Mouse (Mus musculus) thymus, postnatal 36 days (tissue): ENCODE measurements around the gene Fam20b.

Experiments used
- DNase-seq, 2 experiments: peaks; one replicate each; pipeline ENCODE4 v3.0.0; 2022; ENCODE audit warnings: mixed read lengths in 2 of 2

The Fam20b gene

GRCm38 (mm10) chr1:156630965-156631364 is 87.9 kb downstream of the Fam20b start:
- peak; percentile 35 to 37 for DNase-seq

GRCm38 (mm10) chr1:156629984-156630383 is 88.9 kb downstream of the Fam20b start:
- DNase-seq = no peak
